Mouse (Mus musculus) left cerebral cortex, adult 2 months (tissue): ENCODE results near the gene Eif3l. TPM values are rescaled to one million over a fixed set of nuclear protein-coding genes. Genes with fewer than 3 reads are reported as not detected.

Experiments
- DNase-seq, 2 experiments: peaks; one replicate each; pipeline ENCODE4 v3.0.0; 2021 to 2022; ENCODE audit warnings: low spot score in 2 of 2, mixed read lengths in 1 of 2; ENCODE audit errors: extremely low spot score in 1 of 2
- H3K27ac ChIP-seq: fragments of 200-600 bp; 2 replicates; pipeline ENCODE4 v1.8.1; 2022
- H3K4me3 ChIP-seq: fragments of 200-600 bp; 2 replicates; pipeline ENCODE4 v1.8.1; 2022
- CTCF ChIP-seq: fragments of 200-600 bp; IDR thresholded peaks from 2 replicates; pipeline ENCODE4 v1.8.1; 2022; ENCODE audit warnings: antibody characterized with exemption, mild to moderate bottlenecking, moderate library complexity
- intact Hi-C: fragments of 180-260 bp; cut with DNase I; formaldehyde crosslinking; loops from one replicate; pipeline ENCODE4 v1.15.1; 2025
- total RNA-seq, 2 experiments: library from RNA; stranded (reverse); gene quantifications; 2 replicates each; pipeline ENCODE4 v1.2.3; 2021

Gene Eif3l
- total RNA-seq, 2 experiments from 2014 or later = 62.5 to 66.6 TPM

- Histone ChIP-seq H3K4me3 (no peak overlapping the region), H3K27ac (no peak overlapping the region)
- no peak for TF ChIP-seq CTCF
- DNase-seq = no peak
- intact Hi-C loops = loop anchor here (5.0 kb wide), 1 partner anchor 156 kb away; no protein-coding TSS in a partner anchor
Measured at GRCm38 (mm10) chr15:79073752-79074151, 1.2 kb upstream of the Eif3l start.

GRCm38 (mm10) chr15:79074446-79074845 is 533 bp upstream of the Eif3l start:
- DNase-seq = no peak
- Histone ChIP-seq H3K27ac (peak overlapping the region; percentile 70; the same call in 1 of the 2 replicates), H3K4me3 (peak overlapping the region; percentile 97)
- intact Hi-C loops = loop anchor here (5.0 kb wide), 1 partner anchor 157 kb away; no protein-coding TSS in a partner anchor
- no peak for TF ChIP-seq CTCF

GRCm38 (mm10) chr15:79075658-79076365 is 833 bp downstream of the Eif3l start:
- Histone ChIP-seq H3K27ac (peak overlapping the region; percentile 83; the same call in 1 of the 2 replicates), H3K4me3 (peak overlapping the region; percentile 97)
- intact Hi-C loops = no loop called here
- DNase-seq = no peak
- TF ChIP-seq CTCF = no peak

GRCm38 (mm10) chr15:79079567-79079966 is 4.6 kb downstream of the Eif3l start:
- TF ChIP-seq CTCF = no peak
- Histone ChIP-seq H3K27ac (no peak overlapping the region), H3K4me3 (no peak overlapping the region)
- intact Hi-C loops = no loop called here
- DNase-seq = no peak

GRCm38 (mm10) chr15:79092284-79092683 is 17.3 kb downstream of the Eif3l start:
- Histone ChIP-seq H3K4me3 (no peak overlapping the region), H3K27ac (no peak overlapping the region)
- intact Hi-C loops = loop anchor here (5.0 kb wide), 1 partner anchor 35 kb away; no protein-coding TSS in a partner anchor
- no peak for TF ChIP-seq CTCF
- DNase-seq = no peak

GRCm38 (mm10) chr15:79093083-79093839 is 18.3 kb downstream of the Eif3l start:
- no peak overlapping the region for H3K4me3 ChIP-seq
- no peak overlapping the region for H3K27ac ChIP-seq
- DNase-seq = no peak
- intact Hi-C loops = loop anchor here (5.0 kb wide), 1 partner anchor 34 kb away; no protein-coding TSS in a partner anchor
- TF ChIP-seq CTCF = peak; percentile 60

- no peak for TF ChIP-seq CTCF
- Histone ChIP-seq H3K4me3 (no peak overlapping the region), H3K27ac (no peak overlapping the region)
- intact Hi-C loops = loop anchor here (2.0 kb wide), 1 partner anchor 53 kb away; no protein-coding TSS in a partner anchor
- DNase-seq = no peak
Measured at GRCm38 (mm10) chr15:79095483-79095882, 20.5 kb downstream of the Eif3l start.

- Histone ChIP-seq H3K27ac (peak overlapping the region; percentile 69; the same call in 1 of the 2 replicates), H3K4me3 (no peak overlapping the region)
- no peak for DNase-seq
- intact Hi-C loops = no loop called here
- no peak for TF ChIP-seq CTCF
Measured at GRCm38 (mm10) chr15:79096556-79096955, 21.6 kb downstream of the Eif3l start.

GRCm38 (mm10) chr15:79097135-79097534 is 22.2 kb downstream of the Eif3l start:
- intact Hi-C loops = no loop called here
- no peak for TF ChIP-seq CTCF
- Histone ChIP-seq H3K4me3 (no peak overlapping the region), H3K27ac (peak overlapping the region; percentile 69)
- no peak for DNase-seq

- no peak for TF ChIP-seq CTCF
- Histone ChIP-seq H3K4me3 (no peak overlapping the region), H3K27ac (peak overlapping the region; percentile 69)
- DNase-seq = peak in 1 of 2 experiments; percentile 47
- intact Hi-C loops = no loop called here
Measured at GRCm38 (mm10) chr15:79097611-79098025, 22.6 kb downstream of the Eif3l start.

- H3K4me3 ChIP-seq = no peak overlapping the region
- intact Hi-C loops = no loop called here
- peak overlapping the region; percentile 68 for H3K27ac ChIP-seq
- no peak for TF ChIP-seq CTCF
- no peak for DNase-seq
Measured at GRCm38 (mm10) chr15:79098220-79098619, 23.2 kb downstream of the Eif3l start.

- no peak for DNase-seq
- H3K27ac ChIP-seq = no peak overlapping the region
- no peak overlapping the region for H3K4me3 ChIP-seq
- intact Hi-C loops = no loop called here
- no peak for TF ChIP-seq CTCF
Measured at GRCm38 (mm10) chr15:79098868-79099267, 23.9 kb downstream of the Eif3l start.
